Mouse (Mus musculus) C2C12 (cell line): ENCODE measurements around the gene Dcaf7.
A peak's percentile ranks its signal among the peaks of the same experiment; 100 is the strongest.

Experiments used
- CTCF ChIP-seq: IDR thresholded peaks from one replicate; pipeline ENCODE4 v1.5.1; 2011; ENCODE audit not compliant: control insufficient read depth, insufficient read depth, insufficient read length
- MAX ChIP-seq: IDR thresholded peaks from one replicate; pipeline ENCODE4 v1.6.1; 2011; ENCODE audit warnings: mild to moderate bottlenecking, control low read depth
- MYOD1 ChIP-seq: IDR thresholded peaks from one replicate; pipeline ENCODE4 v1.6.1; 2011; ENCODE audit warnings: low read depth; ENCODE audit not compliant: control insufficient read depth, insufficient read length
- MYOG ChIP-seq: IDR thresholded peaks from one replicate; pipeline ENCODE4 v1.6.1; 2011; ENCODE audit not compliant: control insufficient read depth, insufficient read length; ENCODE audit errors: extremely low read depth
- USF1 ChIP-seq: IDR thresholded peaks from one replicate; pipeline ENCODE4 v1.6.1; 2011; ENCODE audit warnings: low read depth, mild to moderate bottlenecking, control low read depth, moderate library complexity

- no peak for TF ChIP-seq CTCF
- no peak for TF ChIP-seq MYOG
- TF ChIP-seq USF1 = no peak
- no peak for TF ChIP-seq MYOD1
- TF ChIP-seq MAX = peak; percentile 28
These were observed 48.4 kb downstream of the Dcaf7 start for GRCm38 (mm10) chr11:106084911-106085561.
